Mouse (Mus musculus) lung, postnatal 0 days (tissue): ENCODE measurements around the gene Stx18. TPM values are rescaled to one million over a fixed set of nuclear protein-coding genes. Genes with fewer than 3 reads are reported as not detected.

Experiments used
- ATAC-seq: fragments of 200-750 bp; cut with Nextera tagmentation; 2 replicates; pipeline ENCODE4 v1.8.0; 2017; ENCODE audit warnings: moderate library complexity
- DNase-seq: peaks from one replicate; pipeline ENCODE4 v3.0.0-alpha.2; 2016; ENCODE audit warnings: low spot score
- H3K27ac ChIP-seq: fragments of 300-500 bp; sonication (generic); 2 replicates; pipeline ENCODE4 v1.5.1; 2014; ENCODE audit warnings: antibody characterized with exemption, mild to moderate bottlenecking, low read length, mixed read lengths
- H3K27me3 ChIP-seq: fragments of 300-500 bp; sonication (generic); replicated peaks from 2 replicates; pipeline ENCODE4 v1.6.1; 2014; ENCODE audit warnings: low read length, mixed read lengths; ENCODE audit not compliant: insufficient read depth
- H3K36me3 ChIP-seq: fragments of 300-500 bp; sonication (generic); 2 replicates; pipeline ENCODE4 v1.6.1; 2014; ENCODE audit warnings: low read length, mixed read lengths; ENCODE audit not compliant: insufficient read depth
- H3K4me1 ChIP-seq: fragments of 300-500 bp; sonication (generic); 2 replicates; pipeline ENCODE4 v1.6.1; 2014; ENCODE audit warnings: antibody characterized with exemption, low read depth, low read length, mixed read lengths; ENCODE audit not compliant: insufficient read depth
- H3K4me2 ChIP-seq: fragments of 300-500 bp; sonication (generic); replicated peaks from 2 replicates; pipeline ENCODE4 v1.6.1; 2014; ENCODE audit warnings: low read depth, mild to moderate bottlenecking, low read length, moderate library complexity, mixed read lengths
- H3K4me3 ChIP-seq: fragments of 300-500 bp; sonication (generic); 2 replicates; pipeline ENCODE4 v1.5.1; 2014; ENCODE audit warnings: low read depth, low read length
- H3K9ac ChIP-seq: fragments of 300-500 bp; sonication (generic); replicated peaks from 2 replicates; pipeline ENCODE4 v1.6.1; 2014; ENCODE audit warnings: low read depth, mild to moderate bottlenecking
- H3K9me3 ChIP-seq: fragments of 300-500 bp; sonication (generic); 2 replicates; pipeline ENCODE4 v1.6.1; 2016; ENCODE audit warnings: low read length, mixed read lengths
- CTCF ChIP-seq: IDR thresholded peaks from 2 replicates; pipeline ENCODE4 v1.5.1; 2016; ENCODE audit warnings: antibody characterized with exemption, mild to moderate bottlenecking
- EP300 ChIP-seq: IDR thresholded peaks from 2 replicates; pipeline ENCODE4 v1.6.1; 2016; ENCODE audit warnings: antibody characterized with exemption, mild to moderate bottlenecking, control low read depth
- WGBS: fragments of 180-500 bp; shearing (Covaris S2); extraction: QIAGEN DNeasy Blood & Tissue Kit; methylation state at CpG from one replicate; pipeline ENCODE4 v1.1.7; 2014; 5-methylcytosine and 5-hydroxymethylcytosine counted together
- polyA plus RNA-seq: library from polyadenylated mRNA; unstranded; fragments of >200 nt; fragmentation: Nextera tagmentation; extraction: Ambion mirVana; gene quantifications from 2 replicates; pipeline ENCODE4 v1.2.1, GENCODE M21; 2015

Gene Stx18
- polyA plus RNA-seq, 1 experiment from 2014 or later: 27.9 TPM

- ATAC-seq: peak; percentile 69
- H3K4me1 ChIP-seq: no peaks in the 10 kb centered on the region
- no peak for TF ChIP-seq CTCF
- TF ChIP-seq EP300: no peak
These were observed 98.6 kb downstream of the Stx18 start for GRCm38 (mm10) chr5:38137163-38137562.

GRCm38 (mm10) chr5:38140893-38141292 is 102.4 kb downstream of the Stx18 start:
- Histone ChIP-seq H3K4me2 (no peak overlapping the region), H3K4me3 (no peak overlapping the region), H3K4me1 (no peaks in the 10 kb centered on the region), H3K9me3 (no peaks in the 10 kb centered on the region), H3K27me3 (no peaks in the 10 kb centered on the region), H3K36me3 (0 out of 2 replicates have a peak, but pooled peaks cover 5% of the 10 kb centered on the region), H3K27ac (no peak overlapping the region), H3K9ac (no peak overlapping the region)
- no peak for DNase-seq
- no peak for ATAC-seq
- 85% methylated on average over 6 of the region's 6 CpGs for WGBS
- TF ChIP-seq CTCF (no peak), EP300 (no peak)

More at GRCm38 (mm10) chr5:38137163-38137562, 98.6 kb downstream of the Stx18 start:
- Histone ChIP-seq H3K4me3 (no peak overlapping the region), H3K9ac (no peak overlapping the region), H3K9me3 (no peaks in the 10 kb centered on the region), H3K27me3 (no peaks in the 10 kb centered on the region), H3K36me3 (0 out of 2 replicates have a peak, but pooled peaks cover 5% of the 10 kb centered on the region), H3K4me2 (no peak overlapping the region), H3K27ac (no peak overlapping the region)
- peak; percentile 40 for DNase-seq
- 67% methylated on average over 9 of the region's 9 CpGs for WGBS

GRCm38 (mm10) chr5:38146524-38146923 is 108.0 kb downstream of the Stx18 start:
- WGBS: 67% methylated on average over 6 of the region's 6 CpGs
- DNase-seq (peak; percentile 80), ATAC-seq (peak; percentile 94)
- H3K4me3 ChIP-seq: no peak overlapping the region
- no peak overlapping the region for H3K4me2 ChIP-seq
- H3K4me1 ChIP-seq: no peaks in the 10 kb centered on the region
- TF ChIP-seq CTCF: no peak
- TF ChIP-seq EP300: peak; percentile 97
- no peaks in the 10 kb centered on the region for H3K36me3 ChIP-seq
- no peaks in the 10 kb centered on the region for H3K9me3 ChIP-seq
- H3K27ac ChIP-seq: 0 out of 2 replicates have a peak overlapping the region, but pooled peaks have one; percentile 17
- no peaks in the 10 kb centered on the region for H3K27me3 ChIP-seq
- H3K9ac ChIP-seq: no peak overlapping the region

GRCm38 (mm10) chr5:38151264-38151663 is 112.7 kb downstream of the Stx18 start:
- Histone ChIP-seq H3K4me2 (no peak overlapping the region), H3K4me3 (no peak overlapping the region), H3K9ac (no peak overlapping the region), H3K4me1 (no peaks in the 10 kb centered on the region), H3K27me3 (no peaks in the 10 kb centered on the region), H3K9me3 (no peaks in the 10 kb centered on the region), H3K36me3 (no peaks in the 10 kb centered on the region), H3K27ac (no peak overlapping the region)
- 61% methylated on average over 3 of the region's 3 CpGs for WGBS
- no peak for TF ChIP-seq CTCF
- no peak for TF ChIP-seq EP300
- ATAC-seq (no peak), DNase-seq (no peak)

GRCm38 (mm10) chr5:38152201-38153108 is 113.9 kb downstream of the Stx18 start:
- TF ChIP-seq CTCF (no peak), EP300 (no peak)
- H3K4me1 ChIP-seq: no peaks in the 10 kb centered on the region
- ATAC-seq (no peak), DNase-seq (no peak)
- no peak overlapping the region for H3K9ac ChIP-seq
- H3K4me2 ChIP-seq: no peak overlapping the region
- H3K36me3 ChIP-seq: no peaks in the 10 kb centered on the region
- H3K27ac ChIP-seq: no peak overlapping the region
- no peaks in the 10 kb centered on the region for H3K27me3 ChIP-seq
- H3K9me3 ChIP-seq: no peaks in the 10 kb centered on the region
- no peak overlapping the region for H3K4me3 ChIP-seq
- WGBS: 83% methylated on average over 10 of the region's 10 CpGs

GRCm38 (mm10) chr5:38153636-38154035 is 115.1 kb downstream of the Stx18 start:
- Histone ChIP-seq H3K27ac (no peak overlapping the region), H3K36me3 (no peaks in the 10 kb centered on the region), H3K27me3 (no peaks in the 10 kb centered on the region), H3K4me3 (no peak overlapping the region), H3K4me1 (no peaks in the 10 kb centered on the region), H3K4me2 (no peak overlapping the region), H3K9ac (no peak overlapping the region), H3K9me3 (no peaks in the 10 kb centered on the region)
- TF ChIP-seq EP300 (no peak), CTCF (no peak)
- 84% methylated on average over 5 of the region's 5 CpGs for WGBS
- ATAC-seq (no peak), DNase-seq (no peak)
